Mouse (Mus musculus) MEL (cell line): ENCODE results near the gene Utrn.

Source experiments
- CHD2 ChIP-seq: IDR thresholded peaks from 2 replicates; pipeline ENCODE4 v1.6.1; 2011; ENCODE audit warnings: low read length, improper control_type of control experiment
- CTCF ChIP-seq, 3 experiments: IDR thresholded peaks in 2 of 3; conservative IDR thresholded peaks in 1 of 3; 2 replicates each; pipeline ENCODE4 v1.5.1; 2011 to 2012; ENCODE audit warnings: low read length in 3 of 3, low read depth in 2 of 3, mild to moderate bottlenecking in 2 of 3, improper control_type of control experiment in 1 of 3, inconsistent platforms in 1 of 3, mixed read lengths in 1 of 3, moderate library complexity in 1 of 3; ENCODE audit not compliant: control insufficient read depth in 1 of 3, insufficient read depth in 1 of 3, poor library complexity in 1 of 3, severe bottlenecking in 1 of 3
- MEF2A ChIP-seq: IDR thresholded peaks from 2 replicates; pipeline ENCODE4 v1.6.1; 2014; ENCODE audit warnings: low read depth, mild to moderate bottlenecking, inconsistent platforms, low read length, improper control_type of control experiment; ENCODE audit not compliant: poor library complexity, insufficient replicate concordance, severe bottlenecking; ENCODE audit errors: extremely low read depth
- POLR2A ChIP-seq, 2 experiments: IDR thresholded peaks; 2 replicates each; pipeline ENCODE4 v1.6.1; 2011 to 2012; ENCODE audit warnings: low read length in 2 of 2, mild to moderate bottlenecking in 2 of 2, control low read depth in 1 of 2, improper control_type of control experiment in 1 of 2, low read depth in 1 of 2, moderate library complexity in 1 of 2; ENCODE audit not compliant: control insufficient read depth in 1 of 2, insufficient read depth in 1 of 2, poor library complexity in 1 of 2
- POLR2AphosphoS5 ChIP-seq: IDR thresholded peaks from 2 replicates; pipeline ENCODE4 v1.6.1; 2012; ENCODE audit warnings: low read depth, borderline replicate concordance, mild to moderate bottlenecking, inconsistent platforms, low read length, moderate library complexity, mixed read lengths
- RAD21 ChIP-seq: IDR thresholded peaks from 2 replicates; pipeline ENCODE4 v1.6.1; 2011; ENCODE audit warnings: mild to moderate bottlenecking, low read depth, low read length, improper control_type of control experiment
- TBP ChIP-seq: IDR thresholded peaks from 2 replicates; pipeline ENCODE4 v1.8.0; 2011; ENCODE audit warnings: low read depth, low read length, improper control_type of control experiment
- TCF12 ChIP-seq: IDR thresholded peaks from 2 replicates; pipeline ENCODE4 v1.6.1; 2014; ENCODE audit warnings: low read depth, mild to moderate bottlenecking, inconsistent platforms, low read length, improper control_type of control experiment, moderate library complexity
- USF1 ChIP-seq: IDR thresholded peaks from 2 replicates; pipeline ENCODE4 v1.6.1; 2014; ENCODE audit warnings: low read depth, mild to moderate bottlenecking, inconsistent platforms, low read length, improper control_type of control experiment, moderate library complexity
- USF2 ChIP-seq, 2 experiments: IDR thresholded peaks; 2 replicates each; pipeline ENCODE4 v1.6.1; 2011 to 2012; ENCODE audit warnings: improper control_type of control experiment in 2 of 2, low read length in 2 of 2, borderline replicate concordance in 1 of 2, inconsistent platforms in 1 of 2, low read depth in 1 of 2, mild to moderate bottlenecking in 1 of 2; ENCODE audit not compliant: insufficient read depth in 1 of 2

GRCm38 (mm10) chr10:12703526-12703925 lies 165.6 kb downstream of the Utrn start:
- TF ChIP-seq CTCF (IDR thresholded peaks at IDR 0.05 in 2 of 3, conservative IDR thresholded peaks at IDR 0.05 in 1 of 3; ENCODE audit: control insufficient read depth in 1 of 3, insufficient read depth in 1 of 3, low read depth in 2 of 3, low read length in 3 of 3, poor library complexity in 1 of 3, severe bottlenecking in 1 of 3), result no peak
- TF ChIP-seq POLR2A (IDR thresholded peaks at IDR 0.05; ENCODE audit: control insufficient read depth in 1 of 2, insufficient read depth in 1 of 2, low read depth in 1 of 2, low read length in 2 of 2, poor library complexity in 1 of 2), result no peak
- no peak for TF ChIP-seq USF2 (IDR thresholded peaks at IDR 0.05; ENCODE audit: borderline replicate concordance in 1 of 2, insufficient read depth in 1 of 2, low read depth in 1 of 2, low read length in 2 of 2)
- no peak for TF ChIP-seq USF1
- TF ChIP-seq POLR2AphosphoS5, result no peak
- no peak for TF ChIP-seq MEF2A
- TF ChIP-seq CHD2, result no peak
- TF ChIP-seq TCF12, result no peak
- TF ChIP-seq TBP, result no peak
- TF ChIP-seq RAD21, result no peak
